Mouse (Mus musculus) kidney, postnatal 10 days (tissue): ENCODE data around the gene Zbtb7b.
A peak's percentile ranks its signal among the peaks of the same experiment; 100 is the strongest.

Experiments used
- DNase-seq: peaks from one replicate; pipeline ENCODE4 v3.0.0; 2021; ENCODE audit warnings: mixed read lengths

Gene Zbtb7b

GRCm38 (mm10) chr3:89336529-89336928 lies 58.0 kb downstream of the Zbtb7b start:
- DNase-seq = peak; percentile 7

GRCm38 (mm10) chr3:89333053-89333452 lies 61.5 kb downstream of the Zbtb7b start:
- DNase-seq = no peak

- no peak for DNase-seq
These were observed 62.1 kb downstream of the Zbtb7b start for GRCm38 (mm10) chr3:89332476-89332875.

GRCm38 (mm10) chr3:89332013-89332412 lies 62.6 kb downstream of the Zbtb7b start:
- no peak for DNase-seq

- no peak for DNase-seq
These were observed 63.0 kb downstream of the Zbtb7b start for GRCm38 (mm10) chr3:89331561-89331960.

GRCm38 (mm10) chr3:89330948-89331347 lies 63.6 kb downstream of the Zbtb7b start:
- DNase-seq = no peak

- DNase-seq = no peak
These were observed 64.2 kb downstream of the Zbtb7b start for GRCm38 (mm10) chr3:89330346-89330745.

GRCm38 (mm10) chr3:89328623-89329022 lies 66.0 kb downstream of the Zbtb7b start:
- DNase-seq = no peak
